Mouse (Mus musculus) limb, embryonic 13.5 days (tissue): ENCODE measurements around the gene Dnmt1. TPM values are rescaled to one million over a fixed set of nuclear protein-coding genes. Genes with fewer than 3 reads are reported as not detected.
A peak's percentile ranks its signal among the peaks of the same experiment; 100 is the strongest.

Source experiments
- ATAC-seq: fragments of 200-750 bp; cut with Nextera tagmentation; 2 replicates; pipeline ENCODE4 v1.8.0; 2017; ENCODE audit warnings: low read depth, moderate number of reproducible peaks, moderate TSS enrichment; ENCODE audit not compliant: low FRiP score
- H3K27ac ChIP-seq: fragments of 300-500 bp; sonication (generic); 2 replicates; pipeline ENCODE4 v1.5.1; 2015; ENCODE audit warnings: inconsistent platforms, mild to moderate bottlenecking, moderate library complexity
- H3K27me3 ChIP-seq: fragments of 300-500 bp; sonication (generic); 2 replicates; pipeline ENCODE4 v1.6.1; 2015; ENCODE audit warnings: mild to moderate bottlenecking, inconsistent platforms
- H3K36me3 ChIP-seq: fragments of 300-500 bp; sonication (generic); 2 replicates; pipeline ENCODE4 v1.6.1; 2015; ENCODE audit warnings: inconsistent platforms, mild to moderate bottlenecking, moderate library complexity
- H3K4me1 ChIP-seq: fragments of 300-500 bp; sonication (generic); 2 replicates; pipeline ENCODE4 v1.6.1; 2015; ENCODE audit warnings: inconsistent platforms
- H3K4me2 ChIP-seq: fragments of 300-500 bp; sonication (generic); replicated peaks from 2 replicates; pipeline ENCODE4 v1.6.1; 2015; ENCODE audit warnings: inconsistent platforms, mild to moderate bottlenecking, moderate library complexity
- H3K4me3 ChIP-seq: fragments of 300-500 bp; sonication (generic); 2 replicates; pipeline ENCODE4 v1.5.1; 2015; ENCODE audit warnings: moderate library complexity, mild to moderate bottlenecking, inconsistent platforms
- H3K9ac ChIP-seq: fragments of 300-500 bp; sonication (generic); 2 replicates; pipeline ENCODE4 v1.6.1; 2015; ENCODE audit warnings: mild to moderate bottlenecking, inconsistent platforms
- H3K9me3 ChIP-seq: fragments of 300-500 bp; sonication (generic); 2 replicates; pipeline ENCODE4 v1.6.1; 2016; ENCODE audit warnings: inconsistent platforms
- WGBS: fragments of 180-500 bp; shearing (Covaris S2); methylation state at CpG from one replicate; pipeline ENCODE4 v1.1.7; 2015; 5-methylcytosine and 5-hydroxymethylcytosine counted together
- polyA plus RNA-seq: library from polyadenylated mRNA; unstranded; fragments of >200 nt; fragmentation: Nextera tagmentation; extraction: Ambion mirVana; gene quantifications from 2 replicates; pipeline ENCODE4 v1.2.1, GENCODE M21; 2015

Dnmt1 gene
- polyA plus RNA-seq, 1 experiment from 2014 or later = 104 TPM

- no peaks in the 10 kb centered on the region for H3K27me3 ChIP-seq
- peak overlapping the region; percentile 97 for H3K4me3 ChIP-seq
- H3K9me3 ChIP-seq = no peaks in the 10 kb centered on the region
- H3K27ac ChIP-seq = no peak overlapping the region; the same call in 1 of the 2 replicates
- H3K36me3 ChIP-seq = peaks cover 53% of the 10 kb centered on the region
- peaks cover 9% of the 10 kb centered on the region for H3K4me1 ChIP-seq
- ATAC-seq = no peak
- H3K4me2 ChIP-seq = peak overlapping the region; percentile 88
- WGBS = 80% methylated on average over 29 of the region's 29 CpGs
- peak overlapping the region; percentile 51 for H3K9ac ChIP-seq
Measured at GRCm38 (mm10) chr9:20889185-20890141, 70.2 kb downstream of the Dnmt1 start.

GRCm38 (mm10) chr9:20888386-20888765 is 71.3 kb downstream of the Dnmt1 start:
- peaks cover 9% of the 10 kb centered on the region for H3K4me1 ChIP-seq
- no peak; the same call in none of the 2 replicates for ATAC-seq
- peak overlapping the region; percentile 94; the same call in 1 of the 2 replicates for H3K27ac ChIP-seq
- peak overlapping the region; percentile 95 for H3K9ac ChIP-seq
- no peaks in the 10 kb centered on the region for H3K9me3 ChIP-seq
- under 1% methylated on average over 30 of the region's 30 CpGs for WGBS
- no peaks in the 10 kb centered on the region for H3K27me3 ChIP-seq
- H3K4me3 ChIP-seq = peak overlapping the region; percentile 97
- peaks cover 42% of the 10 kb centered on the region for H3K36me3 ChIP-seq
- peak overlapping the region; percentile 88 for H3K4me2 ChIP-seq

GRCm38 (mm10) chr9:20887704-20888385 is 71.8 kb downstream of the Dnmt1 start, which contains the start of gene Ppan:
Gene Ppan, plus strand, starts transcription at chr9:20888175.
- no peaks in the 10 kb centered on the region for H3K9me3 ChIP-seq
- peaks cover 9% of the 10 kb centered on the region for H3K4me1 ChIP-seq
- H3K4me2 ChIP-seq = peak within 1 kb of the TSS; percentile 88
- peaks cover 36% of the 10 kb centered on the region for H3K36me3 ChIP-seq
- H3K27ac ChIP-seq = peak within 1 kb of the TSS; percentile 94
- under 1% methylated on average over 43 of the region's 43 CpGs for WGBS
- H3K4me3 ChIP-seq = peak within 1 kb of the TSS; percentile 97
- peak; percentile 94 for ATAC-seq
- no peaks in the 10 kb centered on the region for H3K27me3 ChIP-seq
- H3K9ac ChIP-seq = peak within 1 kb of the TSS; percentile 95

GRCm38 (mm10) chr9:20887191-20887590 is 72.5 kb downstream of the Dnmt1 start:
- H3K27ac ChIP-seq = peak overlapping the region; percentile 94; the same call in 1 of the 2 replicates
- H3K27me3 ChIP-seq = no peaks in the 10 kb centered on the region

GRCm38 (mm10) chr9:20886563-20886962 is 73.1 kb downstream of the Dnmt1 start:
- H3K27ac ChIP-seq = no peak overlapping the region
- no peak overlapping the region for H3K4me3 ChIP-seq
- no peak for ATAC-seq
- H3K9me3 ChIP-seq = no peaks in the 10 kb centered on the region
- H3K27me3 ChIP-seq = no peaks in the 10 kb centered on the region
- WGBS = 93% methylated on average over 2 of the region's 2 CpGs
- H3K9ac ChIP-seq = no peak overlapping the region
- H3K4me2 ChIP-seq = no peak overlapping the region
- peaks cover 24% of the 10 kb centered on the region for H3K36me3 ChIP-seq
- peaks cover 9% of the 10 kb centered on the region for H3K4me1 ChIP-seq

More at GRCm38 (mm10) chr9:20887191-20887590, 72.5 kb downstream of the Dnmt1 start:
- H3K4me1 ChIP-seq = peaks cover 9% of the 10 kb centered on the region
- no peaks in the 10 kb centered on the region for H3K9me3 ChIP-seq
- H3K4me3 ChIP-seq = no peak overlapping the region
- H3K36me3 ChIP-seq = peaks cover 30% of the 10 kb centered on the region
- WGBS = 89% methylated on average over 6 of the region's 6 CpGs
- no peak overlapping the region for H3K9ac ChIP-seq
- peak overlapping the region; percentile 88 for H3K4me2 ChIP-seq
- no peak for ATAC-seq

GRCm38 (mm10) chr9:20879097-20879792 is 80.4 kb downstream of the Dnmt1 start, which contains the start of gene Angptl6:
Gene Angptl6, minus strand, starts transcription at chr9:20879727.
- Histone ChIP-seq H3K4me3 (peak within 1 kb of the TSS; percentile 49), H3K9me3 (no peaks in the 10 kb centered on the region), H3K9ac (peak within 1 kb of the TSS; percentile 75), H3K4me2 (peak within 1 kb of the TSS; percentile 72), H3K4me1 (peaks cover 7% of the 10 kb centered on the region), H3K27ac (peak within 1 kb of the TSS; percentile 93), H3K36me3 (no peaks in the 10 kb centered on the region), H3K27me3 (0 out of 2 replicates have a peak, but pooled peaks cover 5% of the 10 kb centered on the region)
- 90% methylated on average over 13 of the region's 13 CpGs for WGBS
- ATAC-seq = 0 out of 2 replicates have a peak, but pooled peaks have one; percentile 1

GRCm38 (mm10) chr9:20878710-20879065 is 81.0 kb downstream of the Dnmt1 start:
- Histone ChIP-seq H3K4me3 (peak overlapping the region; percentile 49), H3K4me1 (peaks cover 7% of the 10 kb centered on the region), H3K27me3 (0 out of 2 replicates have a peak, but pooled peaks cover 7% of the 10 kb centered on the region), H3K4me2 (peak overlapping the region; percentile 72), H3K9me3 (no peaks in the 10 kb centered on the region), H3K27ac (peak overlapping the region; percentile 93), H3K9ac (peak overlapping the region; percentile 75), H3K36me3 (no peaks in the 10 kb centered on the region)
- 19% methylated on average over 10 of the region's 10 CpGs for WGBS
- peak; percentile 8; the same call in 1 of the 2 replicates for ATAC-seq

- ATAC-seq = peak; percentile 95
- Histone ChIP-seq H3K4me3 (peak overlapping the region; percentile 49), H3K27me3 (0 out of 2 replicates have a peak, but pooled peaks cover 11% of the 10 kb centered on the region), H3K9ac (peak overlapping the region; percentile 75), H3K36me3 (no peaks in the 10 kb centered on the region), H3K4me1 (peaks cover 7% of the 10 kb centered on the region), H3K27ac (peak overlapping the region; percentile 93), H3K4me2 (peak overlapping the region; percentile 72), H3K9me3 (no peaks in the 10 kb centered on the region)
- WGBS = under 1% methylated on average over 69 of the region's 69 CpGs
Measured at GRCm38 (mm10) chr9:20878041-20878709, 81.5 kb downstream of the Dnmt1 start.

GRCm38 (mm10) chr9:20877118-20878040 is 82.3 kb downstream of the Dnmt1 start:
- H3K27me3 ChIP-seq = 0 out of 2 replicates have a peak, but pooled peaks cover 13% of the 10 kb centered on the region
- H3K27ac ChIP-seq = no peak overlapping the region
- peak overlapping the region; percentile 72 for H3K4me2 ChIP-seq
- peak overlapping the region; percentile 49 for H3K4me3 ChIP-seq
- no peak; the same call in 1 of the 2 replicates for ATAC-seq
- H3K9ac ChIP-seq = no peak overlapping the region; the same call in 1 of the 2 replicates
- WGBS = 36% methylated on average over 14 of the region's 14 CpGs
- H3K4me1 ChIP-seq = peaks cover 7% of the 10 kb centered on the region
- no peaks in the 10 kb centered on the region for H3K9me3 ChIP-seq
- H3K36me3 ChIP-seq = no peaks in the 10 kb centered on the region
